Mouse (Mus musculus) Patski (cell line): ENCODE data around the gene Eif4g1. TPM values are rescaled to one million over a fixed set of nuclear protein-coding genes. Genes with fewer than 3 reads are reported as not detected.
"Not testable (repeated sequence)": the region's sequence is repeated elsewhere in the genome, so short reads cannot be mapped to it uniquely, and the experiment has no call there.

Experiments
- ATAC-seq: fragments of 100-300 bp; one replicate; pipeline ENCODE4 v1.8.0; 2021
- CTCF ChIA-PET: fragments of 350-600 bp; sonication (Branson Sonifier 250); formaldehyde crosslinking; loops from one replicate; lab custom pipeline; 2022; ENCODE audit warnings: inconsistent platforms; lab: Charles Lee
- POLR2A ChIA-PET: fragments of 350-600 bp; sonication (Branson Sonifier 250); formaldehyde crosslinking; loops from one replicate; lab custom pipeline; 2022; ENCODE audit warnings: antibody characterized with exemption, inconsistent platforms; lab: Charles Lee
- DNase-seq: peaks from one replicate; pipeline ENCODE4 v3.0.0-alpha.2; 2011; ENCODE audit warnings: low read depth, low spot score
- H3K27me3 ChIP-seq: fragments of 371-371 bp; one replicate; pipeline ENCODE4 v1.5.1; 2021
- CTCF ChIP-seq: fragments of 100-300 bp; IDR thresholded peaks from one replicate; pipeline ENCODE4 v1.5.1; 2021
- in situ Hi-C: fragments of 300-500 bp; cut with MboI; formaldehyde crosslinking; loops from 3 replicates; pipeline ENCODE4 v1.11.1; 2018; ENCODE audit warnings: low pct_unique_long_range_greater_than_20kb, mixed read lengths
- polyA plus RNA-seq: library from polyadenylated mRNA; unstranded; gene quantifications from one replicate; pipeline ENCODE4 v1.2.3, GENCODE M21; 2021

Gene Eif4g1
- 336 TPM for polyA plus RNA-seq

DNA sequence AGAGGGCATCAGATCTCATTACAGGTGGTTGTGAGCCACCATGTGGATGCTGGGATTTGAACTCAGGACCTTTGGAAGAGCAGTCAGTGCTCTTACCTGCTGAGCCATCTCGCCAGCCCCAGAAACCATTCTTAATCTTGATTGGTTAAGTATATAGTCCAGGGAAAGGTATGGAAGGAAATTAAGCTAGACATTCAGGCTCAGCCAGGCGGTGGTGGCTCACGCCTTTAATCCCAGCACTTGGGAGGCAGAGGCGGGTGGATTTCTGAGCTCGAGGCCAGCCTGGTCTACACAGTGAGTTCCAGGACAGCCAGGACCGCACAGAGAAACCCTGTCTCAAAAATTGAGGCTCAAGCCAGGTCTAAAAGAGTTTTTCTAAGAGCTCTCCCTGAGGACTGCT, at the start of gene Eif4g1:
Eif4g1 (plus strand) TSS at position 301 of the 400 bp plus-strand sequence.
- in situ Hi-C loops, DNase-seq, H3K27me3 ChIP-seq, CTCF ChIA-PET, ATAC-seq: not testable (repeated sequence)
- POLR2A ChIA-PET, result interaction anchor here (1.3 kb wide), 1 partner anchor 47 kb away, joined by 3 read pairs; no protein-coding TSS in a partner anchor

DNA sequence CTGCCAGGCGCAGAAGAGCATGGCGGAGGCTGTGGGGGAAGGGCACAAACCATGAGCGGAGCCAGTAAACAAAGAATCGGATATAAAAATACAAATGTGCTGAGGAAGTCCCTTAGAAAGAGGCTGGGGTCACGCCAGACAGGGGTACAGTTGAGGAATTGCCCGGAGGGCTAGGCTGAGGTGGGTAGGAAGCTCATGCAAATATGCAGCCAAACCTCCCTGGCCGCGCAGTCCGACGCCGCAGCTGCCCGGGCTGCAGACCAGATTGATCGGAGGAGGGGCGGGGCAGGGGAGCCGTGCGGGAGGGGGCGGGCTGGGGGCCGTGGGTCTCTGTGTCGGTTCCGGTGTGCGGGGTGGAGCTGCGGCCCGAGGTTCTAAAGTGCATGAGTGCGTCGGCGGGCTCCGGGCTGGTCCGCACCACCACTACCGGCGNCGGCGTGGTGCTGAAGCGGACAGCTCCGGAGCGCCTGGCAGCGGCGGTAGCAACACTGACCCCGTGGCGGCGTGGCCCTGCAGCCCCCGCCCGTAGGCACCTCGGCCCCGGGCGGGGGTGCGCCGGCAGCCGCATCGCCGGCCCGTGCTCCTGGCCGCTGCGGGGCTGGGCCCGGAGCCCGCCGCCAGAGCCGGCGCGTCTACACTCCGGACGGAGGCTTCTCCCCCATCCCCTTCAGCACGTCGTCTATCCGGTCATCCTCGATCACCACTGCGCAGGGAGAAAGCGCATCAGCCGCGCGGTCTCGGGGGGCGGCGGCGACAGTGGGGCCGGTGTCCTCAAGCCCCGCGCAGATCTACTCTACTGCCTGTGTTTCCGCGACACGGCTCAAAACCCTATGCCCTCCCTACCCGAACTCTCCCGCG, 48.3 kb upstream of the Eif4g1 start:
- no peak for TF ChIP-seq CTCF
- no peak for DNase-seq
- POLR2A ChIA-PET, result interaction anchor here (1.2 to 1.3 kb wide), 2 partner anchors 8 to 72 kb away, joined by 4 to 5 read pairs; partner anchors contain the start of genes Abcf3, Alg3, Eef1akmt4 and Gm49333
- peak; percentile 19 for ATAC-seq
- no peaks in the 10 kb centered on the region for H3K27me3 ChIP-seq
- CTCF ChIA-PET, result interaction anchor here (1.7 kb wide), 1 partner anchor 9 kb away, joined by 5 read pairs; the partner anchor contains the start of genes Alg3, Eef1akmt4 and Gm49333
- in situ Hi-C loops, result no loop called here

DNA sequence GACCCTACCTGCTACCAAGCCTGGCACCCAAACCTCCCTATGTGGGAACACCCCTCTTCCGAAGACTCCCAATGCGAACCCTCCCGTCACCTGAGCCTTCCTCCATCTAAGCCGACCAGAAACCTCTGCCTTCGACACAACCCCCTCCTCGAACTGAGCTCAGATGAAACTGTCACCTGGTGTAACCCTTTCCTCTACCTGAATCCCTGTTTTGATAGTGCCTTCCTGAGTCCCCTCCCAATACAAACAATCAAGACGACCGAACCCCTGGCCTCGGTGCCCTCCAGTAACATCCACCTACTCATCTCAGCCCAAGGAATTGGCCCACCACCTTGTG, 47.7 kb upstream of the Eif4g1 start:
- TF ChIP-seq CTCF, result no peak
- ChIA-PET CTCF (interaction anchor here (1.7 kb wide), 1 partner anchor 9 kb away, joined by 5 read pairs; the partner anchor contains the start of genes Alg3, Eef1akmt4 and Gm49333), POLR2A (interaction anchor here (1.2 to 1.3 kb wide), 2 partner anchors 9 to 72 kb away, joined by 4 to 5 read pairs; partner anchors contain the start of genes Abcf3, Alg3, Eef1akmt4 and Gm49333)
- in situ Hi-C loops, result no loop called here
- H3K27me3 ChIP-seq, result no peaks in the 10 kb centered on the region
- ATAC-seq (peak; percentile 0), DNase-seq (no peak)

DNA sequence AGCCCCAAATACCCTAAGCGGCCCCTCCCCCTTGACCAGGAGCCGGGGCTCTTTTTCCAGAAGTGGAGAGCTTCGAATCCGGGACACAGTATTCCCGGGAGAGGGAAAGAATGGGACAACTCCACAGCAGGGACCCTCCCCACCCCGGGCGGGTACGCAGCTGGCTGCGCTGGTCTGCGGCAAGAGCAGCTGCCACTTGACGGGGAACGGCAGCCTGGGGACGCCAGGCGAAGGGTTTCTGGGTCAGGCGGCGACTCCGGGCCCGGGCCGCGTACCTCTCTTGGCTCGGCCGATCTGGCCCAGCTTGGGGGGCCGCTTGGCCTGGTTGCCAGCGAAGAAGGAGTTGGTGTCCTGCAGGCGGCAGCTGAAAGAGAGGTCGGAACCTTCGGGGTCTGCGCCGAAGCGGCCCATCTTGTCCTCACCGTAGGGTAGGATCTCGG, 47.3 kb upstream of the Eif4g1 start:
- TF ChIP-seq CTCF, result no peak
- POLR2A ChIA-PET, result interaction anchor here (1.0 to 1.3 kb wide), 3 partner anchors 8 to 73 kb away, joined by 4 to 5 read pairs (median 5); partner anchors contain the start of genes Abcf3, Alg3, Eef1akmt4 and Gm49333
- H3K27me3 ChIP-seq, result no peaks in the 10 kb centered on the region
- CTCF ChIA-PET, result interaction anchor here (1.7 kb wide), 1 partner anchor 10 kb away, joined by 5 read pairs; the partner anchor contains the start of genes Alg3, Eef1akmt4 and Gm49333
- in situ Hi-C loops, result no loop called here
- DNase-seq (no peak), ATAC-seq (peak; percentile 10)

DNA sequence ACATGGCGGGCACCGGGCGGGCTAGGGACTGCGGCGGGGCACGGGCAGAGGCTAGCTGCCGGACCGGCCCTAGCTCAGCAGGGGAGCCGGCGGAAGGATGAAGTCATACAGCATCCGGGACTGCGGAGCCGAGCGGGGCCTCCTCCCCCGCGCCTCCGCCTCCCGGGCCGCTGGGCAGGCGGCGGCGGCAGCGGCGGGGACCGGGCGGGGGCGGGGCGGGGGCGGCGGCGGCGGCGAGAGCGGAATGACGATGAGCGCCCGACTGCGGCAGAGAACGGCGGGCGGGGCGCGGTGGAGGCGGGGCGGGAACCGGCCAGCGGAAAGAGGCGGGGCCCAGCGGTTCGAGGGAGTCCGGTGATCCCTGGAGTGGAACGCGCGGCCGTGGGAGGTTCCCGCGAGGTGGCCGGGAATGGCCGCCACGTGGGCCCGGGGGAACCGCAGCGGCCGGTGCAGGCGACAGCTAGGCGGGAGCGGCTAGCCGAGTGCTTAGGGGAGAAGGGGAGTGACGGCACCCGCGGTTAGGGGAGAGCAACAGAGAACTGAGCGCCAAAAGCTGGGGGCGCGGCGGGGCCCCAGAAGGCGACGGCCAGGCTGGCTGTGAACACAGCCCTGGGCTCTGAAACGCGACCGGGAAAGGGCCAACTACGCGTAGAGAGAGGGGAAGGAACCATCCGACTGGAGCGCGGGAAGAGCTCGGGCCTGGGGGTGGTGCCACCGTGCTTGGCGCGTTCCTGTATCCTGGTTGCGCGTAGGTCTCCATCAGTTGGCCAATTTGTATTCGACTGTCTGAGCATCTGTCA, 46.7 kb upstream of the Eif4g1 start, which contains the start of gene Camk2n2:
Camk2n2 (minus strand) TSS at position 97 of the 800 bp plus-strand sequence.
- in situ Hi-C loops, result no loop called here
- ChIA-PET CTCF (interaction anchor here (1.7 kb wide), 1 partner anchor 10 kb away, joined by 5 read pairs; the partner anchor contains the start of genes Alg3, Eef1akmt4 and Gm49333), POLR2A (interaction anchor here (0.7 to 1.3 kb wide), 3 partner anchors 8 to 123 kb away, joined by 3 to 5 read pairs (median 5); partner anchors contain the start of genes Abcf3 and Eif2b5)
- DNase-seq (no peak), ATAC-seq (peak; percentile 73)
- H3K27me3 ChIP-seq, result no peaks in the 10 kb centered on the region
- no peak for TF ChIP-seq CTCF

DNA sequence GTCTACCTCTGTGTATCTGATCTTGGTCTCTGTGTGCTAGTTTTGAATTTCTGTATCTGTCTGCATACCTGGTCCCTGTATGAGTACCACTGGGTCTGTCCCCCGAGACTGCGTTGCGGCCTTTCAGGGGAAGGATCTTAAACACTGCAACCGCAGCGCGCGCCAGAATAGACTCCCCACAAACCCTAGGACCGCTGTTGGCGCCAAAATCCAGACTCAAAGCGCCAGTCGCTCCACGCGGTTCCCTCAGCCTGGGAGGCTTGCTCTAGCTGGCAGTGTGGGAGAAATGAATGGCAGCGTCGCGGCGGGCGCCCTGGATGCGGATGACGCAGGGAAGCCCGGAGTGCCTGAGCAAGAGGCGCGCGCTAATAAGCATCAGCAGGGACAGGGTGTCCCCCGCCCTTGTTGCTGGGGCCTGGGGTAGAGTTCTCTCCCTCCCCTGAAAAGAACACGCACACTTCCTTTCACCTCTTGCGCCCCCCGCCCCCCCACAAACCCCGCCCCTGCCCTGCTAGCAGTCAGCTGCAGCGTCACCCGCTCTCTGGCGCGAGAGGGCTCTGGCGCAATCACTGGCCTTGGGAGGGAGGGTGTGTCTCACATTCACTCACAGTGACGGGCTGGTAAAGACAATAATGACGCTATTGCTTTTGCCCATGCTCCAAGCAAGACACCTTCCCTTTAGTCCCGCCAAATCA, 46.0 kb upstream of the Eif4g1 start:
- CTCF ChIA-PET, result no interaction called here
- TF ChIP-seq CTCF, result no peak
- no peaks in the 10 kb centered on the region for H3K27me3 ChIP-seq
- in situ Hi-C loops, result no loop called here
- ATAC-seq (peak; percentile 25), DNase-seq (no peak)
- POLR2A ChIA-PET, result interaction anchor here (1.0 kb wide), 1 partner anchor 9 kb away, joined by 5 read pairs; no protein-coding TSS in a partner anchor

DNA sequence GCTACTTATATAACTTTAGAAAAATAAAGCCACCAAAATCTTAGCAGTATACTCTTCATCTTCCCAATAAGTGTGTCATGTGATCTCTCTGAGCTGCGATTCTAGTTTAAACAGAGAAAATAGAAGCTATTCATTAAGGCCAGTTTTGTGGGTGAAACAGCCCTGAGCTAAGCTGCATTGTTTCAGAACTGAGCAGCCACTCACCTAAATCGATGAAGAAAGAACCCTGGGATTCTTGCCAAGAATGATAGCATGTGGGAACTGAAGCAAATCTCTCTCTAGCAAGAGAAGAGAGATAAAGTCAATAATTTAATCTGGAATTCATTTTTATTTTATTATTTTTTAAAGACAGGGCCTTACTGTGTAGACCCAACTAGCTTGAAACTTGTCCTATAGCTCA, 44.9 kb upstream of the Eif4g1 start:
- no peak for TF ChIP-seq CTCF
- no peak for ATAC-seq
- no peak for DNase-seq
- in situ Hi-C loops, result no loop called here
- ChIA-PET CTCF (interaction anchor here (0.8 to 0.9 kb wide), 2 partner anchors 9 to 19 kb away, joined by 3 read pairs; no protein-coding TSS in a partner anchor), POLR2A (no interaction called here)
- H3K27me3 ChIP-seq, result no peaks in the 10 kb centered on the region

DNA sequence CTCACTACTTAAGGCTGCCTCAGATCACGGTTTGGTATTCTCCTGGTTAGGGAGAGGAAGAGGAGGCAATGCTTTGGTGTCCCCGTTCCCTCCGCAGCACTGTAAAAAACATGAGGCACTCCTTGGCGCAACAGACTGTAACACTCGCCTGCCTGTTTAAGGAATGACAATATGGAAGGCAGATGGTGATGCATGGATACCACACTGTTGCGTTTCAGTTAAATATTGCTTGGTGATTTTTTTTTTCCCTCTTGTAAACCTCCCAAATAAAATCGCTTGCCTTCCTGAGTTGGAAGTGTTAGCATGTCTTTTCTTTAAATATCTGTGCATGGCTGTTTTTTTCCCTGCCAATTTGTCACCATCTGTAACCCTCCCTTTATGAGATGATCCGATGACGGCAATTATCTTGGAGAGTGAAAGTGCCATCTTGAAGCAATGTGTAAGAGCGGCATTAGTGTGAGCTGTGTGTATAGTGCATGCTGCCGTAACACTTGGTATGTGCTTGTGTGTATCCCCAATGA, 39.2 kb upstream of the Eif4g1 start:
- in situ Hi-C loops, result no loop called here
- ChIA-PET CTCF (no interaction called here), POLR2A (no interaction called here)
- ATAC-seq (no peak), DNase-seq (no peak)
- H3K27me3 ChIP-seq, result no peaks in the 10 kb centered on the region
- TF ChIP-seq CTCF, result no peak

DNA sequence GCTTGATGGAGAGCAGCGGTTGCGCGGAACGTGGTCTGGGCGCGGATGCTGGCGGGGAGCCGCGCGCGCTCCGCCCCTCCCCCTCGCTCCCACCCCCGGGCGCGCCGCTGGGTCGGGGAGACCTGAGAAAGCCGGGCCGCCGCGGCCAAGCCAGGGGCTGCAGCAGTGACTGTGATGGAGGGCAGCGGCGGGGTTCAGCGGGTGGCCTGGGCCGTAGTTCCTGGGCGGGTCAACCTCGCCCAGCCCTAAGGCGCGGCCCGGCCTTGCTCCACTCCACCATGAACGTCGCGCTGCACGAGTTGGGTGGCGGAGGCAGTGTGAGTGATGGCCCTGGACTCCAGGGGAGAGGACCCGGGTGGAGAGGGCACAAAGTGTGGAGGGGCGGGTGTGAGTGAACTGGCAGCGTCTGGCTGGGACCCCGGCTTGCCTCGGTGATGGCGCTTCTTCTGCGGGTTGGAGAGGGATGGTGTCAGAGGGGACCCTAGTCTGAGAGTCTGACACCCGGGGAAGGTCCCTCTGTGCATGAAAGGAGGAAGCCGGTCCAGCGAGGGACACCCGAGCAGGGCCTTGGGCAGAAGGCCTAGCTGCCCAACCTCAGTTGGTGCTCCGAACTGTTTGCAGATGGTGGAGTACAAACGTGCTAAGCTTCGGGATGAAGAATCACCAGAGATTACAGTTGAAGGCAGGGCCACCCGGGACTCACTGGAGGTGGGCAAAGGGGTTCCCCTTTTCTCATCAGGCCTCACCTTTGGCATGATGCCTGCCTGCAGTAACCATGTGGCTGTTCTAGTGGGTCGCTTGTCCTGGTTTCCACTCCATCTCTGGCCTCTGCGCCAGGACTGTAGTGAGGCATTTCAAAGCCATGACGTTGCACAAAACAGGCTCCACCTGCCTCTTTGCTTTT, 38.1 kb upstream of the Eif4g1 start, which contains the start of gene Ece2:
Ece2 (plus strand) TSS at position 98 of the 904 bp plus-strand sequence.
- in situ Hi-C loops, result no loop called here
- POLR2A ChIA-PET, result no interaction called here
- ATAC-seq, result no peak

More for the DNA sequence above, 38.1 kb upstream of the Eif4g1 start, which contains the start of gene Ece2:
- CTCF ChIA-PET, result no interaction called here
- H3K27me3 ChIP-seq, result no peaks in the 10 kb centered on the region
- no peak for TF ChIP-seq CTCF
- DNase-seq, result no peak
